Mouse (Mus musculus): ENCODE results near the gene Tmtc1.
A peak's percentile ranks its signal among the peaks of the same experiment; 100 is the strongest.

Tmtc1 gene

DNA sequence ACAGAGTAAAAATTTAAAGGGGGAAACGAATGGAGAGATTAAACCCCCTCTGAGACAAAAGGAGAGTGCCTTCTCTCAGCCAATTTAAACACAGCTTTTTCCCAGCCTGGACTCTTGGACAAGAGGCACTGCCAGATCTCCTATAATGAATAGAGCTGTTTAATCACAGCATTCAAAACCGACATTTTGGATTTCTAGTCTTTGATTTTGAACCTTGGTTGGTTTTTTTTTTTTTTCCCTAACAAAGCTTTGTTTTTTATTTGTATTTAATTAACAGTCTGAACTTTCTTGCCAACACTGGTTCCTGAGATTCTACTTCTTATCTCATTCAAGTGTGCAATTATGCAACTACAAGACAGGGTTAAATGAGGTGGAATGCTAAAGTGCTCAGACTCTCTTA, 133.2 kb downstream of the Tmtc1 start:
- Histone ChIP-seq H3K4me1 (replicated peaks; ENCODE audit: low read depth, low read length) (no peaks in the 10 kb centered on the region), H3K36me3 (ENCODE audit: insufficient read depth, low read length) (no peaks in the 10 kb centered on the region), H3K9me3 (ENCODE audit: low read length) (no peaks in the 10 kb centered on the region), H3K4me3 (replicated peaks; ENCODE audit: low read length) (no peak overlapping the region), H3K27me3 (ENCODE audit: insufficient read depth, low read length) (no peaks in the 10 kb centered on the region)
- TF ChIP-seq NANOG (IDR thresholded peaks at IDR 0.05; ENCODE audit: borderline replicate concordance, low read length) = no peak
- no peak for TF ChIP-seq POU5F1 (IDR thresholded peaks at IDR 0.05; ENCODE audit: borderline replicate concordance, low read length)
- TF ChIP-seq CTCF (conservative IDR thresholded peaks at IDR 0.05; ENCODE audit: low read length) = no peak

DNA sequence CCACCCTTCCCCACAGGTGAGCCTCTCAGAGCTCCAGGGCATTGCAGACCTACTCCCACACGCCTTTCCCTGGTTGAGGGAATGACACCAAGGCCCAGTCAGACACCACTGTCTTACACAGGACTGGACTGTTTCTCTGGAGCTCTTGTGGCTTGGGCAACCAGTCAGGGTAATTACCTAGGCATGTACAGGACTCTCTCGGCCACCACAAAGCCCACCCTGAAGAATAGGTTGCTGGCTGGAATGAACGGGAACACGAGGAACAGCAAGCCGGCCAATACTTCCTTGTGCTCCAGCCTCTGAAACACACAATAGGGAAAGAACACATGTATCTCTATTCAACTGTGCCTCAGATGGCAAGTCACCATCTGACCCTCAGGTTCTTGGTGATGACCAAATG, 138.4 kb downstream of the Tmtc1 start:
- Histone ChIP-seq H3K36me3 (ENCODE audit: insufficient read depth, low read length) (no peaks in the 10 kb centered on the region), H3K9me3 (ENCODE audit: low read length) (no peaks in the 10 kb centered on the region), H3K27me3 (ENCODE audit: insufficient read depth, low read length) (no peaks in the 10 kb centered on the region), H3K4me1 (replicated peaks; ENCODE audit: low read depth, low read length) (peaks cover 7% of the 10 kb centered on the region; the same call in 1 of the 2 replicates), H3K4me3 (replicated peaks; ENCODE audit: low read length) (no peak overlapping the region)
- TF ChIP-seq NANOG (IDR thresholded peaks at IDR 0.05; ENCODE audit: borderline replicate concordance, low read length) = no peak

DNA sequence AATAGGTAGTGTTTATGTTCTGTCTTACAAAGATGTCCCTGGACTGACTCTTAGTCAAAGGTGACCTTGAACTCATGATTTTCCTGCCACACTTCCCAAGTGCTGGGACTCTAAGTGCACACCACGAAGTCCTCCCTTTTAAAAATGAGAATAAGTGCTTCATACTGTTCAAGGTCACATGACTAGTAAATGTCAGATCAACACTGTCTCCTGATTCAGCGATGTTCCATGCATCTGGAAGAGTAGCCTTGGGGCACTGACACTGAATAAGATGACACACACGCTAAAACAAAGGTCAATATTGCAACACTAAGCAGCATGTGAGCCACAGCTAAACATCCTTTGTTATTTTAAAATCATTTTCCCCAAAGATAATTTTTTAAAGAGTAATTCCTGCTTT, 139.0 kb downstream of the Tmtc1 start:
- peaks cover 3% of the 10 kb centered on the region for H3K9me3 ChIP-seq (ENCODE audit: low read length)
- no peaks in the 10 kb centered on the region for H3K27me3 ChIP-seq (ENCODE audit: insufficient read depth, low read length)
- H3K36me3 ChIP-seq (ENCODE audit: insufficient read depth, low read length) = 0 out of 2 replicates have a peak, but pooled peaks cover 2% of the 10 kb centered on the region
- H3K4me3 ChIP-seq (replicated peaks; ENCODE audit: low read length) = no peak overlapping the region
- TF ChIP-seq NANOG (IDR thresholded peaks at IDR 0.05; ENCODE audit: borderline replicate concordance, low read length) (no peak), POU5F1 (IDR thresholded peaks at IDR 0.05; ENCODE audit: borderline replicate concordance, low read length) (no peak), CTCF (conservative IDR thresholded peaks at IDR 0.05; ENCODE audit: low read length) (no peak)
- H3K4me1 ChIP-seq (replicated peaks; ENCODE audit: low read depth, low read length) = peaks cover 7% of the 10 kb centered on the region; the same call in 1 of the 2 replicates

DNA sequence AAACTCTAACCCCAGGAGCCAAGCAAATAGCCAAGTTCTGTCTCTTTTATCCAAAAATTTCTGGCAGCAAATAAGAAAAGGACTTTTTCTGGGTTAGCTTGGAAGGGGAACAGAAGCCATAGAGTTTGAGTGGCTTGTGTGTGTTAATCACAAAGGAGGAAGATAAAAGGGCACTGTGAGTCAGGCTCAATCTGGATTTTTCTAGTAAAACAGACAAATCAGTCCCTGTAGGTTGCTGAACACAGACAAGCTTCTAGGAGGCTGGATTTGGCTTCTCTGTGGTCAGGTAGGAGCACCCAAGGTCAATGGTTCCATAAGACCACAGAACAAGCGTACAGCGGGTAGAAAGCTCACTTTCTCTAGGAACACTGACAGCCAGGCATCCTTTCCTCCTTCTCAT, 141.9 kb downstream of the Tmtc1 start:
- H3K27me3 ChIP-seq (ENCODE audit: insufficient read depth, low read length) = no peaks in the 10 kb centered on the region
- H3K4me3 ChIP-seq (replicated peaks; ENCODE audit: low read length) = no peak overlapping the region
- peaks cover 14% of the 10 kb centered on the region; the same call in 1 of the 2 replicates for H3K36me3 ChIP-seq (ENCODE audit: insufficient read depth, low read length)
- peaks cover 16% of the 10 kb centered on the region for H3K9me3 ChIP-seq (ENCODE audit: low read length)
- TF ChIP-seq NANOG (IDR thresholded peaks at IDR 0.05; ENCODE audit: borderline replicate concordance, low read length) (no peak), CTCF (conservative IDR thresholded peaks at IDR 0.05; ENCODE audit: low read length) (no peak)
- H3K4me1 ChIP-seq (replicated peaks; ENCODE audit: low read depth, low read length) = peaks cover 7% of the 10 kb centered on the region; the same call in 1 of the 2 replicates

DNA sequence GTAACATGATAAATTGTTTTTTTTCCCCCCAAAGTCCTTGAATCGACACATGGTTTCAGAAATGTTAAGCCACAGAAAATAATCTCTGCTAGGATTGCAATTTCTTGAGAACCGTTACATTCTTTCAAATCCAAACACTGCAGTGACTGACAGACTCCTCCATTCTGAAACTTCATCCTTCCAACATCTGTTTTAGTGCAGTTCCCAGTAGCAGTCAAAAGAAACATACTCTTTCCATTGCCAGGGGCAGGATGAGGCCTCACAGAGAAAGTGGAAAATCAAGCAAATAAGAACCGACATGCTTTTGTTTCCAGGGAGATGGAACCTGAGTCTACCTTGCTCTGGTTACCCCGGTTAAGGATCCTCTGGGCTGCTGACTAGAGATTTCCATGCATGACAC, 147.1 kb downstream of the Tmtc1 start:
- Histone ChIP-seq H3K4me3 (replicated peaks; ENCODE audit: low read length) (no peak overlapping the region), H3K27me3 (ENCODE audit: insufficient read depth, low read length) (no peaks in the 10 kb centered on the region), H3K36me3 (ENCODE audit: insufficient read depth, low read length) (peaks cover 14% of the 10 kb centered on the region; the same call in 1 of the 2 replicates), H3K4me1 (replicated peaks; ENCODE audit: low read depth, low read length) (peaks cover 45% of the 10 kb centered on the region), H3K9me3 (ENCODE audit: low read length) (peaks cover 16% of the 10 kb centered on the region)
- no peak for TF ChIP-seq POU5F1 (IDR thresholded peaks at IDR 0.05; ENCODE audit: borderline replicate concordance, low read length)
- no peak for TF ChIP-seq NANOG (IDR thresholded peaks at IDR 0.05; ENCODE audit: borderline replicate concordance, low read length)
- TF ChIP-seq CTCF (conservative IDR thresholded peaks at IDR 0.05; ENCODE audit: low read length) = no peak

DNA sequence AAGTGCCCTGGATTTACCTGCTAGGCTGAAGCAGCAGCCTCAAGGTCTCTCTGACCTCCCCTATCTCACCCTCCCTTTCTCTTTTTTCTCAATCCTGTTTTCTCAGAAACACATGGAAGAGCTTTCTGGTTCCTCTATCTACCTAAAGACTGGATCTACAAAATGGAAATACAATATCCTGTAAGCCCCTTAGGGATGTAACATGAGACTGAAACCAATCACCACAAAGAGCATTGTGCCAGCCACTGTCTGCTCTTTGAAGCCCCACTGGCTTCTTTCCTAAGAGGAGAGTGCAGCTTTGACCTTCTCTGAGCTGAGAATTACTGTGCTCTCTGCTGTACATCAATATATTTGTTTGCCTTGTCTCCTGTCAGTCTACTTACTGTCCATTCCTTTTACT, 147.8 kb downstream of the Tmtc1 start:
- no peak for TF ChIP-seq NANOG (IDR thresholded peaks at IDR 0.05; ENCODE audit: borderline replicate concordance, low read length)
- TF ChIP-seq CTCF (conservative IDR thresholded peaks at IDR 0.05; ENCODE audit: low read length) = no peak
- TF ChIP-seq POU5F1 (IDR thresholded peaks at IDR 0.05; ENCODE audit: borderline replicate concordance, low read length) = no peak
- peaks cover 14% of the 10 kb centered on the region; the same call in 1 of the 2 replicates for H3K36me3 ChIP-seq (ENCODE audit: insufficient read depth, low read length)
- H3K9me3 ChIP-seq (ENCODE audit: low read length) = peaks cover 16% of the 10 kb centered on the region
- no peaks in the 10 kb centered on the region for H3K27me3 ChIP-seq (ENCODE audit: insufficient read depth, low read length)
- peaks cover 46% of the 10 kb centered on the region for H3K4me1 ChIP-seq (replicated peaks; ENCODE audit: low read depth, low read length)
- H3K4me3 ChIP-seq (replicated peaks; ENCODE audit: low read length) = no peak overlapping the region

DNA sequence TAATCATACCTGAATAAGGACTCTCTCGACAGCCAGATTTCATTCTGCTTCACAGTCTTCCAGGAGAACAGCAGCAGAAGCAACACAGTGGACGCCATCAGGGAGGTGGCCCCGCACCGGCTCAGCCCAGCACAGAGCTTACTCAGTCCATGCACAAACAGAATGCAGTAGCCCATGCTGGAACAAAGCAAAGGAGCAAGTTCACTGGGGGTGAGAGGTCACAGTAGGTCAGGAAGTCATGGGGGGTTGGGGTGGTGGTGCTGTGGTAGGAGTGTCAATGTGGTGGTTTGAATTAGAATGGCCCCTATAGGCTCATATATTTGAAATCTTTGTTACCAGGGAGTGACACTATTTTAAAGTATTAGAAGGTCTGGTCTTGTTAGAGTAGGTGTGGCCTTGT, 149.7 kb downstream of the Tmtc1 start:
- Histone ChIP-seq H3K9me3 (ENCODE audit: low read length) (peaks cover 7% of the 10 kb centered on the region), H3K36me3 (ENCODE audit: insufficient read depth, low read length) (peaks cover 8% of the 10 kb centered on the region), H3K27me3 (ENCODE audit: insufficient read depth, low read length) (no peaks in the 10 kb centered on the region), H3K4me1 (replicated peaks; ENCODE audit: low read depth, low read length) (peaks cover 65% of the 10 kb centered on the region), H3K4me3 (replicated peaks; ENCODE audit: low read length) (no peak overlapping the region)
- TF ChIP-seq CTCF (conservative IDR thresholded peaks at IDR 0.05; ENCODE audit: low read length) = no peak
- no peak for TF ChIP-seq POU5F1 (IDR thresholded peaks at IDR 0.05; ENCODE audit: borderline replicate concordance, low read length)
- TF ChIP-seq NANOG (IDR thresholded peaks at IDR 0.05; ENCODE audit: borderline replicate concordance, low read length) = no peak

DNA sequence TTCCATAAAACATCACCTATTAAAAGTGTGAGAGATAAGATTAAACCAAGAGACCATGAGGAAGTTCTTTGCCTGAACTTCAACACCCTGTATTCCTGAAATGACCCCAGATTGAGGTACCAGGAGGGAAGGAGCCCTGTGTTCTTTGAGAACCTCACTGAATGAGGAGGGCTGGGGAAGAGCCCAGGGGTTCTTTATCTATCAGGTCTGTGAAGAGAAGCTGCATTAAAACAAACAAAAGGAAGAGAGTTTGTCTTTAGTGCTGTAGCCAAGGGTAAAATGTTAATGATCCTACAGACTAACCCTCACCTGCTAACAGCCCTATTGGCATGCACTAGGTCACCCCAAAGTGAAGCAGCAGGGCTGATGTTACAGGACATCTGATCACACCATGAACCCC, 153.3 kb downstream of the Tmtc1 start:
- Histone ChIP-seq H3K4me3 (replicated peaks; ENCODE audit: low read length) (no peak overlapping the region), H3K27me3 (ENCODE audit: insufficient read depth, low read length) (no peaks in the 10 kb centered on the region), H3K4me1 (replicated peaks; ENCODE audit: low read depth, low read length) (peaks cover 68% of the 10 kb centered on the region), H3K9me3 (ENCODE audit: low read length) (no peaks in the 10 kb centered on the region), H3K36me3 (ENCODE audit: insufficient read depth, low read length) (peaks cover 5% of the 10 kb centered on the region; the same call in 1 of the 2 replicates)
- TF ChIP-seq CTCF (conservative IDR thresholded peaks at IDR 0.05; ENCODE audit: low read length) (no peak), NANOG (IDR thresholded peaks at IDR 0.05; ENCODE audit: borderline replicate concordance, low read length) (peak; percentile 59; the same call in 1 of the 2 replicates)

DNA sequence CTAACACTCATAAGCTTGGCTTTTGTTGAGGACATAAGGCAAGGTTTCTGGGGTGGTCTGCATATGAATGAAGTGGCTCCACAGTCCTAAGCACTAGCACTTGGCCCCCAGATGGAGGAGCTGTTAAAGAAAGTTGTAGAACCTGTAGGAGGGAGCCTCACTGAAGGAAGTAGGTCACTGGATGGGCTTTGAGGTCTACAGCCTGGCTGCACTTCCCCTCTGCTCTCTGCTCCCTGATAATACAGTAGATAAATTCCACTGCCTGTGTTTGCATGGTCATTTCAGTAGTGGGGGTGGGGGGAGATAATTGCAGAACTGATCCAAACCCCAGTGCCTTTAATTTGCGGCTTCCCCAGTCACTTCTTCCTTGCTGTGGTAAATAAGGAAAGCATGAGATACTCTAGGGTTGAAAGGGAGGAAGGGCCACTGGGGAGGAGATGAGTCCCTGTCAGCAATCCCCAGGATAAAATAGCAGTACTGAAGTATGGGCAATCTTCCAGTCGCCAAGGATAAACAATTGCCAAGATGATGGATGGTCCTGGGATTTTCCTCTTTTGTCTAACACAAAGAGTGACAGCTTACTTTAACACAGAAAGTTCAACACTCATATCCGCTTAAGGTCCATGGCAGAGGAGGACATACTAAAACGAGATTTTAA, 160.8 kb downstream of the Tmtc1 start:
- Histone ChIP-seq H3K9me3 (ENCODE audit: low read length) (no peaks in the 10 kb centered on the region), H3K4me1 (replicated peaks; ENCODE audit: low read depth, low read length) (peaks cover 20% of the 10 kb centered on the region), H3K4me3 (replicated peaks; ENCODE audit: low read length) (no peak overlapping the region), H3K27me3 (ENCODE audit: insufficient read depth, low read length) (no peaks in the 10 kb centered on the region), H3K36me3 (ENCODE audit: insufficient read depth, low read length) (peaks cover 36% of the 10 kb centered on the region)
- TF ChIP-seq POU5F1 (IDR thresholded peaks at IDR 0.05; ENCODE audit: borderline replicate concordance, low read length) = no peak
- TF ChIP-seq NANOG (IDR thresholded peaks at IDR 0.05; ENCODE audit: borderline replicate concordance, low read length) = no peak
- TF ChIP-seq CTCF (conservative IDR thresholded peaks at IDR 0.05; ENCODE audit: low read length) = no peak

Data from E14TG2a.4 (cell line).